20 mouse cellular contexts compared by ENCODE assay signal in genomic region chr17:28123627-28124026, GRCm38 (mm10). TPM values are rescaled to one million over a fixed set of nuclear protein-coding genes. Genes with fewer than 3 reads are reported as not detected.
DNase-seq lines count a peak whose midpoint lies in the region; ATAC-seq and TF ChIP-seq lines count a peak whose summit lies in the region.
"Had no signal": no experiment of that assay in that cellular context is flagged by ENCODE, and none has a peak within 500 bp of the region (broad histone marks: within the 10 kb centered on the region; RNA-seq: fewer than 3 reads in every experiment).

No protein-coding gene starts in this region.

- H3K9ac ChIP-seq in forebrain, embryonic 11.5 days (ENCODE audit: low read length) = peak overlapping the region; percentile 23
- no peak overlapping the region for H3K9ac ChIP-seq in forebrain, postnatal 0 days
- no peak overlapping the region for H3K9ac ChIP-seq in embryonic facial prominence, embryonic 11.5 days (replicated peaks; ENCODE audit: low read length)
- 0 out of 2 replicates have a peak overlapping the region, but pooled peaks have one; percentile 25 for H3K9ac ChIP-seq in hindbrain, embryonic 14.5 days
- H3K9ac ChIP-seq in neural tube, embryonic 12.5 days = no peak overlapping the region
- no peak overlapping the region for H3K9ac ChIP-seq in kidney, embryonic 16.5 days (replicated peaks; ENCODE audit: low read length)
- H3K9ac ChIP-seq: hindbrain, embryonic 15.5 days; lung, embryonic 14.5 days had no signal

- no peaks in the 10 kb centered on the region for H3K27me3 ChIP-seq in forebrain, embryonic 11.5 days (ENCODE audit: control insufficient read depth, insufficient read depth, low read length)
- H3K27me3 ChIP-seq in forebrain, postnatal 0 days (ENCODE audit: insufficient read depth, low read length) = no peaks in the 10 kb centered on the region
- H3K27me3 ChIP-seq in embryonic facial prominence, embryonic 11.5 days (ENCODE audit: control insufficient read depth, insufficient read depth, low read length) = no peaks in the 10 kb centered on the region
- no peaks in the 10 kb centered on the region for H3K27me3 ChIP-seq in hindbrain, embryonic 14.5 days (ENCODE audit: control insufficient read depth, insufficient read depth, low read length)
- no peaks in the 10 kb centered on the region for H3K27me3 ChIP-seq in neural tube, embryonic 12.5 days (replicated peaks)
- H3K27me3 ChIP-seq in kidney, embryonic 16.5 days (ENCODE audit: insufficient read depth, low read length) = no peaks in the 10 kb centered on the region
- H3K27me3 ChIP-seq: hindbrain, embryonic 15.5 days; Patski had no signal

- no peak for TF ChIP-seq CTCF in forebrain, postnatal 0 days (IDR thresholded peaks at IDR 0.05; ENCODE audit: low read depth)

- 13% methylated on average over 7 of the region's 7 CpGs for WGBS in forebrain, embryonic 11.5 days
- WGBS in forebrain, postnatal 0 days = 17% methylated on average over 7 of the region's 7 CpGs
- WGBS in embryonic facial prominence, embryonic 11.5 days = 26% methylated on average over 7 of the region's 7 CpGs
- WGBS in hindbrain, embryonic 14.5 days = 10% methylated on average over 7 of the region's 7 CpGs
- WGBS in neural tube, embryonic 12.5 days = 14% methylated on average over 7 of the region's 7 CpGs
- WGBS in kidney, embryonic 16.5 days = 62% methylated on average over 7 of the region's 7 CpGs

- no peak for ATAC-seq in forebrain, embryonic 11.5 days (replicated peaks; ENCODE audit: low FRiP score)
- ATAC-seq in forebrain, postnatal 0 days = no peak
- ATAC-seq in embryonic facial prominence, embryonic 11.5 days (replicated peaks; ENCODE audit: insufficient number of reproducible peaks, low FRiP score, low TSS enrichment, low read depth) = peak; percentile 53; the same call in 1 of the 2 replicates
- peak; percentile 14; the same call in 1 of the 2 replicates for ATAC-seq in hindbrain, embryonic 14.5 days (ENCODE audit: low FRiP score)
- no peak for ATAC-seq in neural tube, embryonic 12.5 days (ENCODE audit: low FRiP score, low read depth)
- ATAC-seq in kidney, embryonic 16.5 days (ENCODE audit: low FRiP score, low TSS enrichment) = no peak

- no peaks in the 10 kb centered on the region for H3K9me3 ChIP-seq in forebrain, embryonic 11.5 days (ENCODE audit: control insufficient read depth, low read length)
- no peaks in the 10 kb centered on the region for H3K9me3 ChIP-seq in forebrain, postnatal 0 days (ENCODE audit: low read length)
- no peaks in the 10 kb centered on the region for H3K9me3 ChIP-seq in embryonic facial prominence, embryonic 11.5 days (replicated peaks; ENCODE audit: control insufficient read depth, low read length)
- no peaks in the 10 kb centered on the region for H3K9me3 ChIP-seq in hindbrain, embryonic 14.5 days (ENCODE audit: control insufficient read depth, low read length)
- no peaks in the 10 kb centered on the region for H3K9me3 ChIP-seq in neural tube, embryonic 12.5 days
- H3K9me3 ChIP-seq in kidney, embryonic 16.5 days (ENCODE audit: low read length) = no peaks in the 10 kb centered on the region
- H3K9me3 ChIP-seq: hindbrain, embryonic 15.5 days had no signal

- H3K27ac ChIP-seq in forebrain, embryonic 11.5 days (ENCODE audit: low read depth, low read length) = no peak overlapping the region
- no peak overlapping the region for H3K27ac ChIP-seq in forebrain, postnatal 0 days (ENCODE audit: low read depth, low read length)
- no peak overlapping the region for H3K27ac ChIP-seq in embryonic facial prominence, embryonic 11.5 days (replicated peaks; ENCODE audit: low read depth, low read length)
- no peak overlapping the region for H3K27ac ChIP-seq in hindbrain, embryonic 14.5 days
- H3K27ac ChIP-seq in neural tube, embryonic 12.5 days = no peak overlapping the region
- H3K27ac ChIP-seq in kidney, embryonic 16.5 days (ENCODE audit: low read length) = no peak overlapping the region
- H3K27ac ChIP-seq: hindbrain, embryonic 15.5 days; macrophage had no signal

- no peaks in the 10 kb centered on the region for H3K36me3 ChIP-seq in forebrain, embryonic 11.5 days (ENCODE audit: control insufficient read depth, insufficient read depth, low read length)
- H3K36me3 ChIP-seq in forebrain, postnatal 0 days (ENCODE audit: insufficient read depth) = no peaks in the 10 kb centered on the region
- H3K36me3 ChIP-seq in embryonic facial prominence, embryonic 11.5 days (replicated peaks; ENCODE audit: control insufficient read depth, insufficient read depth, low read depth, low read length) = no peaks in the 10 kb centered on the region
- H3K36me3 ChIP-seq in hindbrain, embryonic 14.5 days (replicated peaks; ENCODE audit: control insufficient read depth, insufficient read depth) = no peaks in the 10 kb centered on the region
- H3K36me3 ChIP-seq in neural tube, embryonic 12.5 days = no peaks in the 10 kb centered on the region
- no peaks in the 10 kb centered on the region for H3K36me3 ChIP-seq in kidney, embryonic 16.5 days (ENCODE audit: insufficient read depth, low read length)
- H3K36me3 ChIP-seq: hindbrain, embryonic 15.5 days had no signal

- no peak for DNase-seq in forebrain, embryonic 11.5 days (ENCODE audit: low spot score)
- no peak for DNase-seq in forebrain, postnatal 0 days
- DNase-seq in embryonic facial prominence, embryonic 11.5 days (ENCODE audit: low spot score) = no peak
- DNase-seq in hindbrain, embryonic 14.5 days (ENCODE audit: low spot score) = no peak
- DNase-seq in right cerebral cortex, postnatal 4 days = no peak
- DNase-seq in cerebellum, postnatal 14 days = no peak
- DNase-seq: cerebellum, adult 11 months; cerebellum, postnatal 36 days; gastrocnemius, postnatal 36 days; kidney, adult 18-20 months; kidney, postnatal 25 days; layer of hippocampus, adult 9-11 months; thymus, adult 2 months had no signal

- H3K4me3 ChIP-seq in forebrain, embryonic 11.5 days (ENCODE audit: low read depth, low read length) = no peak overlapping the region
- no peak overlapping the region for H3K4me3 ChIP-seq in forebrain, postnatal 0 days (ENCODE audit: low read depth, low read length)
- H3K4me3 ChIP-seq in embryonic facial prominence, embryonic 11.5 days (ENCODE audit: low read depth, low read length) = no peak overlapping the region
- no peak overlapping the region for H3K4me3 ChIP-seq in hindbrain, embryonic 14.5 days (replicated peaks; ENCODE audit: low read length)
- no peak overlapping the region for H3K4me3 ChIP-seq in neural tube, embryonic 12.5 days
- H3K4me3 ChIP-seq in kidney, embryonic 16.5 days (ENCODE audit: low read length) = no peak overlapping the region
- H3K4me3 ChIP-seq: hindbrain, embryonic 15.5 days had no signal

- H3K4me2 ChIP-seq in forebrain, embryonic 11.5 days (ENCODE audit: low read depth, low read length, severe bottlenecking) = no peak overlapping the region
- no peak overlapping the region for H3K4me2 ChIP-seq in forebrain, postnatal 0 days (ENCODE audit: low read depth)
- no peak overlapping the region; the same call in 1 of the 2 replicates for H3K4me2 ChIP-seq in embryonic facial prominence, embryonic 11.5 days (ENCODE audit: low read depth, low read length)
- no peak overlapping the region; the same call in 1 of the 2 replicates for H3K4me2 ChIP-seq in hindbrain, embryonic 14.5 days (replicated peaks)
- H3K4me2 ChIP-seq in neural tube, embryonic 12.5 days (replicated peaks) = peak overlapping the region; percentile 32
- H3K4me2 ChIP-seq in kidney, embryonic 16.5 days (replicated peaks; ENCODE audit: low read depth, low read length) = no peak overlapping the region
- H3K4me2 ChIP-seq: hindbrain, embryonic 15.5 days; lung, embryonic 14.5 days had no signal

- peaks cover 10% of the 10 kb centered on the region for H3K4me1 ChIP-seq in forebrain, embryonic 11.5 days (replicated peaks; ENCODE audit: control insufficient read depth, insufficient read depth, low read length)
- H3K4me1 ChIP-seq in forebrain, postnatal 0 days (ENCODE audit: insufficient read depth) = no peaks in the 10 kb centered on the region
- no peaks in the 10 kb centered on the region; the same call in 1 of the 2 replicates for H3K4me1 ChIP-seq in embryonic facial prominence, embryonic 11.5 days (ENCODE audit: control insufficient read depth, insufficient read depth, low read length)
- 0 out of 2 replicates have a peak, but pooled peaks cover 3% of the 10 kb centered on the region for H3K4me1 ChIP-seq in hindbrain, embryonic 14.5 days (replicated peaks; ENCODE audit: control insufficient read depth, insufficient read depth, low read length)
- peaks cover 15% of the 10 kb centered on the region for H3K4me1 ChIP-seq in neural tube, embryonic 12.5 days
- 0 out of 2 replicates have a peak, but pooled peaks cover 3% of the 10 kb centered on the region for H3K4me1 ChIP-seq in kidney, embryonic 16.5 days (ENCODE audit: insufficient read depth, low read length)

RNA-seq across cellular contexts. Expression of gene Scube3, which starts 18.3 kb away (rescaled TPM):
- 10.5 and 12.4 TPM in 2 replicates for polyA plus RNA-seq in forebrain, embryonic 11.5 days (2014; fragmentation: Nextera tagmentation; extraction: Ambion mirVana)
- 16.3 and 16.7 TPM in 2 replicates for total RNA-seq in forebrain, postnatal 0 days (2014; rRNA removed)
- 3.1 and 3.2 TPM in 2 replicates for polyA plus RNA-seq in forebrain, postnatal 0 days (2015; fragmentation: Nextera tagmentation; extraction: Ambion mirVana)
- 8.6 and 10.3 TPM in 2 replicates for polyA plus RNA-seq in embryonic facial prominence, embryonic 11.5 days (2014; fragmentation: Nextera tagmentation; extraction: Ambion mirVana)
- 4.7 and 6.6 TPM in 2 replicates for polyA plus RNA-seq in hindbrain, embryonic 14.5 days (2014; fragmentation: Nextera tagmentation; extraction: Ambion mirVana)
- 6.8 and 7.3 TPM in 2 replicates for polyA plus RNA-seq in neural tube, embryonic 12.5 days (2016; fragmentation: Nextera tagmentation; extraction: Ambion mirVana)
- polyA plus RNA-seq in kidney, embryonic 16.5 days (2015; fragmentation: Nextera tagmentation; extraction: Ambion mirVana) = 18.6 and 19.9 TPM in 2 replicates
- total RNA-seq: liver, adult 2 months had no signal

RNA-seq across cellular contexts. Expression of gene Tcp11, which starts 43.2 kb away (rescaled TPM):
- polyA plus RNA-seq in forebrain, embryonic 11.5 days (2014; fragmentation: Nextera tagmentation; extraction: Ambion mirVana) = 0.39 and 1.0 TPM in 2 replicates
- 4.3 and 7.2 TPM in 2 replicates for total RNA-seq in forebrain, postnatal 0 days (2014; rRNA removed)
- 1.7 and 2.9 TPM in 2 replicates for polyA plus RNA-seq in forebrain, postnatal 0 days (2015; fragmentation: Nextera tagmentation; extraction: Ambion mirVana)
- 1.1 and 1.3 TPM in 2 replicates for polyA plus RNA-seq in embryonic facial prominence, embryonic 11.5 days (2014; fragmentation: Nextera tagmentation; extraction: Ambion mirVana)
- 0.94 and 1.6 TPM in 2 replicates for polyA plus RNA-seq in hindbrain, embryonic 14.5 days (2014; fragmentation: Nextera tagmentation; extraction: Ambion mirVana)
- 1.3 and 1.4 TPM in 2 replicates for polyA plus RNA-seq in neural tube, embryonic 12.5 days (2016; fragmentation: Nextera tagmentation; extraction: Ambion mirVana)
- polyA plus RNA-seq in kidney, embryonic 16.5 days (2015; fragmentation: Nextera tagmentation; extraction: Ambion mirVana) = 6.4 and 7.6 TPM in 2 replicates
- total RNA-seq: gastrocnemius, postnatal 36 days; liver, adult 2 months had no signal
- polyA plus RNA-seq: liver, adult 2 months; macrophage had no signal

RNA-seq across cellular contexts. Expression of gene Zfp523, which starts 53.3 kb away (rescaled TPM):
- polyA plus RNA-seq in forebrain, embryonic 11.5 days (2014; fragmentation: Nextera tagmentation; extraction: Ambion mirVana) = 37.8 and 40.2 TPM in 2 replicates
- 57.7 and 72.4 TPM in 2 replicates for total RNA-seq in forebrain, postnatal 0 days (2014; rRNA removed)
- 36.5 and 41.1 TPM in 2 replicates for polyA plus RNA-seq in forebrain, postnatal 0 days (2015; fragmentation: Nextera tagmentation; extraction: Ambion mirVana)
- polyA plus RNA-seq in embryonic facial prominence, embryonic 11.5 days (2014; fragmentation: Nextera tagmentation; extraction: Ambion mirVana) = 26.8 and 28.3 TPM in 2 replicates
- 40.9 and 41.3 TPM in 2 replicates for polyA plus RNA-seq in hindbrain, embryonic 14.5 days (2014; fragmentation: Nextera tagmentation; extraction: Ambion mirVana)
- polyA plus RNA-seq in neural tube, embryonic 12.5 days (2016; fragmentation: Nextera tagmentation; extraction: Ambion mirVana) = 45.0 and 53.9 TPM in 2 replicates
- polyA plus RNA-seq in kidney, embryonic 16.5 days (2015; fragmentation: Nextera tagmentation; extraction: Ambion mirVana) = 38.2 and 40.4 TPM in 2 replicates

Comparison
In these comparisons a context has a peak if more than half of its experiments do, and no peak if none do; other contexts are left out.
1. H3K9ac ChIP-seq: peak in forebrain, embryonic 11.5 days (single experiment) and hindbrain, embryonic 14.5 days (single experiment); none in forebrain, postnatal 0 days (single experiment), embryonic facial prominence, embryonic 11.5 days (single experiment), neural tube, embryonic 12.5 days (single experiment) and kidney, embryonic 16.5 days (single experiment).
2. ATAC-seq: peak in embryonic facial prominence, embryonic 11.5 days (single experiment) and hindbrain, embryonic 14.5 days (single experiment); none in forebrain, embryonic 11.5 days (single experiment), forebrain, postnatal 0 days (single experiment), neural tube, embryonic 12.5 days (single experiment) and kidney, embryonic 16.5 days (single experiment).